Mouse (Mus musculus) granulocyte monocyte progenitor cell, adult 5-6 weeks (primary cell): ENCODE results near the gene Serbp1. TPM values are rescaled to one million over a fixed set of nuclear protein-coding genes. Genes with fewer than 3 reads are reported as not detected.
"Not testable (repeated sequence)": the region's sequence is repeated elsewhere in the genome, so short reads cannot be mapped to it uniquely, and the experiment has no call there.

Experiments used
- ATAC-seq: replicated peaks from 2 replicates; pipeline ENCODE4 v1.8.0; 2016; ENCODE audit warnings: mild to moderate bottlenecking, moderate TSS enrichment, inconsistent platforms; ENCODE audit not compliant: poor library complexity, severe bottlenecking
- total RNA-seq, 2 experiments: library from RNA; stranded (forward) in 1 of 2; stranded (reverse) in 1 of 2; fragments of 200-712, 200-1000 nt in 1 of 2; fragments of >200 nt in 1 of 2; fragmentation: Nextera tagmentation in 1 of 2; gene quantifications; 2 replicates each; pipeline ENCODE4 v1.2.3; 2014 to 2017

Gene Serbp1
- total RNA-seq (2014; fragmentation: Nextera tagmentation): 799 and 903 TPM in 2 replicates
- 2,516 and 2,875 TPM in 2 replicates for total RNA-seq (2017)

DNA sequence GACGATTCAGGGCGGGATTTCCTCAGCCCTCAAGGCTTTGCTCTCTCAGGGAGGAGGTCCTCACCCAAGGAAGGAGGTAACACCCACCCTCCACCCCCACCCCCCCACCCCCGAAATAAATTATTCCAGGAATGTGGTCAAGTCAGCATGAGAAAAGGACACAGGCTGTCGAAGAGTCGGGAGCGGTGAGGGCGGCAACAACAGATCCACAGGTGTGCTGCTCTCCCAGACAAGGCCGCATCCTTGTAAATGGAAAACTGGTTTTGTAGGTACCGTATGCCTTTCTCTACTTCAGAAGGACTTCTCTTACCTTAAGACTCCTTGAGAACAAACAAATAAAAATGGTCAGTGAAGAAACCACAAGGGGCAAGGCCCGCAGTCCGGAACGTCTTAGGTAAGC lies at the start of gene Serbp1:
Gene Serbp1 (plus strand): TSS at position 200 of the 400 bp plus-strand sequence.
- ATAC-seq: no peak

DNA sequence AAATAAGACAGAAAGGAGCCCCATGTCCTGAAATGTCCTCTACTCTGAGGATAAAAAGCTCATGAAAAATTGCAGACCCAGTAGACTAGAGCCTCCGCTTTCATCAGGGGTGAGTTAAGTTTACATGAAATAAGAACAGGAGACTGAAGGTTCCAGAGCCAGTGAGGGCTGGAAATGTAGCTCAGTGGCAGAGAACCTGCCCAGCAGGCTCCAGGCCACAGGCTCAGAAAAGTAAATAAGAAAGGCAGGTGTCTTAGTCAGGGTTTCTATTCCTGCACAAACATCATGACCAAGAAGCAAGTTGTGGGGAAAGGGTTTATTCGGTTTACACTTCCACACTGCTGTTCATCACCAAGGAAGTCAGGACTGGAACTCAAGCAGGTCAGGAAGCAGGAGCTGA lies 44.4 kb upstream of the Serbp1 start:
- ATAC-seq: no peak

- peak; percentile 30; the same call in 1 of the 2 replicates for ATAC-seq
These were observed 43.4 kb upstream of the Serbp1 start for GRCm38 (mm10) chr6:67194606-67195005.

DNA sequence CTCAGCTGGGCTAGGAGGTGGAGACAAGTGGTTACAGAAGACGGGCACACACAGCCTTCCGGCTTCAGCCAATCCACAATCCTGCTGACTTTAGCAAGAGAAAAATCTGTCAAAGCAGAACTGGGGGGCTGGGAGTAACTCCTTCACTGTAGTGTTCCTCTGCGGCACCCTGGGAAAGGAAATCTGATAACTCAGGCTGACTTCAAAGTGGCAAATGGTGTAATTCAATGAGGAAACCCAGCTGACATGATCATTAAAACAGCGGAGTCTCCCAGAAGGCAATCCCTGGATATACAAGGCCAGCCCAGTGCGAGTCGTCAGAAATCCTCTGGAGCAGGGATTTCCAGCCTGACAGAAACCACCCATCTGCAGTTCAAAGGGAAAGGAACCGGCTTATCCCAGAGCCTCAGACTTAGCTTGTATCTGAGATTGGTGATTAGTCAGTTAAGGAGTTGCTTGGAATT lies 42.8 kb upstream of the Serbp1 start:
- ATAC-seq: no peak

DNA sequence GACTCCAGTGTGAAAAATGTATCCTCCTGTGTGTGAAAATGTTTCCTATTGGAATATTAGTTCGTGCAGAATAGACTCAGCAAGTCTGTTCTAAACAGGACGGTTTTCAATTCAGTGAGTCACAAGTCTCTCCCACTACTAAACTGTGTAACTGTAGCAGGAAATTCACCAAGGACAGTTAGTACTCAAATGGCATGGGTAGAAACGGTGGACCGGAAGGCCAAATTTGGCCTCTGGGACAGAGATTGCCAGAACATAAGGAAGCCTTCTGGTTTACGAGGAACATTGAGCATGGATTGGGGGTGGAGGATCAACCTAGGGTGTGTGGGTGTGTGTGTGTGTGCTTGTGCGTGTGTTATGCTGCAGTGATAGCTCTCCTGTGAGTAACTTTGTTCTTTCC lies 41.2 kb upstream of the Serbp1 start:
- ATAC-seq: no peak

DNA sequence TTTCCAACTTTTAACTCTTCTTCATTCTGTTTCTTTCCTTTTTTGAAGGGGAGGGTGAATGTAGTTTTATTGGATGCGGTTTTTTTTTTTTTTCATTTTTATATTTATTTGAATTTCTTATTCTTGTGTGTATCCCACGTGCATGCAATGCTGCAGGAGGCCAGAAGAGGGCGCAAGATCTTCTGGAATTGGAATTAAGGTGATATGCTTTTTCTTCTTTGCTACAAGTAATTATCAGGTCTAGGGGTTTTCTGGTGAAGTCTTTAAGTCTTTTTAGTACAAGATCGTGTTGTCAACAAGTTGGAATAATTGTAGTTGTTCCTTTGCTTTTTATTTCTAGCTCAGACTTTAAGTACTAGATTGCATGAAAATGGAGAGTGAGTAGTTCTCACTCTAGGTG lies 39.9 kb upstream of the Serbp1 start:
- ATAC-seq: peak; percentile 35; the same call in 1 of the 2 replicates

DNA sequence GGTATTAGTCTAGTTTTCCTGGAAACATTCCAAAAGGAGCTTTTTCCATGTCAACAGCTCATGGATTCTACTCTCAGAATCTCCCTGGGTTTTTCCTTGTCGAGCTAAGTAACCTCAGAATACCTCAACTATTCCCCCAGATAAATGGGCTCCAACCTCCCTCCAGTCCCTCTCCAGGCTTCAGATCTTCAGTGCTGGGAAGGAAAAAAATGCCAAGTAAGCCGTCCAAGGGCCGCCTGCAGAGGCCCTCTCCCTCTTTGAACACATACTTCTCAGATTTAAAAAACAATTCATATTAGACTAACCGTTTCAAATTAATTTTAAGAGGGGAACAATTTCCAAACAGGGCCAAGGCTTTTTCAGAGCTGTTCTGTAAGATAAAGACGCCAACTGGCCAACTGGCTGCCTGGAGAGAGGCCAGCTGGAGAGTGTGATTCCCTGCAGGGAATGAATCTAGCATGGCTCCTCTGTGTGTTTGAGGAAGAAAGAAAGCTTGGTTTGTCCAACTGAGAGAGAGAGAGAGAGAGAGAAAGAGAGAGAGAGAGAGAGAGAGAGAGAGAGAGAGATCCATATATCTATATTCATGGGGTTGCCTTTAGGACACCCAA lies 37.2 kb upstream of the Serbp1 start:
- no peak for ATAC-seq

DNA sequence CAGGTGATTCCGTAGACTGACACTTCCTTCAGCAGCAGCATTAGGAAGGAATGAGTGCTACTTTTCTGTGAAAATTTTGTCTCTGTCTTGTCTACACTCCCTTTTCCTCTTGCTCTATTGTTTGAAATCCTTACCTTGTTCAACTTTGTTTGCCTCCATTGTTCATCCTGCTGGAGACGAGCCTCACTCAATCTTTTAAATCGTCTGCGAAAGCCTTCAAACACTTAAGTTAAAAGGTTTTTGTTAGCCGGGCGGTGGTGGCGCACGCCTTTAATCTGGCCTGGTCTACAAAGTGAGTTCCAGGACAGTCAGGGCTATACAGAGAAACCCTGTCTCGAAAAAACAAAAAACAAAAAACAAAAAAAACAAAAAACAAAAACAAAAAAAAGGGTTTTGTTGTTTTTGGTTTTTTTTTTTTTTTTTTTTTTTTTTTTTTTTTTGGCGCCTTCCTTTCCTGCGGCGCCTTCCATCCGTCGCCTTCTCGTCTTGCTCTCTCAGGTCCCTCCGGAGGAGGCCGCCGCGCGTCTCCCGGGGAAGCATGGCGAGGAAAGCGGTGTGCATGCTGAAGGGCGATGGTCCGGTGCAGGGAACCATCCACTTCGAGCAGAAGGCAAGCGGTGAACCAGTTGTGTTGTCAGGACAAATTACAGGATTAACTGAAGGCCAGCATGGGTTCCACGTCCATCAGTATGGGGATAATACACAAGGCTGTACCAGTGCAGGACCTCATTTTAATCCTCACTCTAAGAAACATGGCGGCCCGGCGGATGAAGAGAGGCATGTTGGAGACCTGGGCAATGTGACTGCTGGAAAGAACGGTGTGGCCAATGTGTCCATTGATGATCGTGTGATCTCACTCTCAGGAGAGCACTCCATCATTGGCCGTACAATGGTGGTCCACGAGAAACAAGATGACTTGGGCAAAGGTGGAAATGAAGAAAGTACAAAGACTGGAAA lies 32.6 kb upstream of the Serbp1 start:
- ATAC-seq: no peak

- ATAC-seq: no peak
These were observed 25.6 kb upstream of the Serbp1 start for GRCm38 (mm10) chr6:67212362-67212761.

DNA sequence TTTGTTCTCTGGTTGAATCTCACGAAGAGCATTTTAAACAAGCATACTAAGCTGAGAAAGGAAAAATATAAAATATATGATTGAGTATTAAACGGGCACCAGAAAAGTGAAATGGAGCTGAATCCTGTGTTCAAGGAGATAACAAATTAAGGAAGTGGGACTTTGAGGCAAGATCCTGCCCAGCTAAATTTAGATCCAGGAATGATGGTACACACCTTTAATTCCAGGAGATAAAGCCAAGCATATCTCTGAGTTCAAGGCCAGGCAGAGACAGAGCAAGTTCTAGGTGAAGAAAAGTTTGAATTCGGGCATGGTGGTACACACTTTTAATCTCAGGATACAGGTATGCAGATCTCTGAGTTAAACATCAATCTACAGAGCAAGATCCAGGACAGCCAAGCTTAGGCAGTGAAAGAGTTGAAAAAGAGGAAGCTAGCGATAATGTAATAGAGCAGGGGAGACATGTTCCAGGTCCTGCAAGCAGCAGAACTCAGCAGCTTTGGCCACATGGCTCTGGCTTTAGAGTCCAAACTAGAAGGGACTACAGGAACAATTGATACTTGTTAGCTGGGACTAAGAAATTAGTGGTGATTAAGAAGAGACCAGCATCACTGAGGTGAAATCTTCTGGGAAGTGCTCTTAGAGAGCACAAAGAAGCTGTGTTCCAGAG lies 24.4 kb upstream of the Serbp1 start:
- peak; percentile 70 for ATAC-seq

GRCm38 (mm10) chr6:67217402-67217801 lies 20.6 kb upstream of the Serbp1 start:
- no peak for ATAC-seq

DNA sequence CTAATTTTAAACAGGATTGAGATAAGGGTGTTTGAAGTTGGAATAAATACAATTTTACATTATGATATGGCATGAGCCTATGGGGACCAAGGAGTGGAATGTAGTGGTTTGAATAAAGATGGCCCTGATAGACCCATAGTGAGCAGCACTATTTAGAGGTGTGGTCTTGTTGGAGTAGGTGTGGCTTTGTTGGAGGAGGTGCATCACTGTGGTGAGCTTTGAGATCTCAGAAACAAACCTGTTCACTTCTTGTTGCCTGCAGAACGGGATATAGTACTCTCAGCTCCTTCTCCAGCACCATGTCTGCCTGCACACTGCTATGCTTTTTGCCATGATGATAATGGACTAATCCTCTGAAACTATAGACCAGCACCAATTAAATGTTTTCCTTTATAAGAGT lies 20.1 kb upstream of the Serbp1 start:
- no peak for ATAC-seq

- no peak for ATAC-seq
These were observed 19.4 kb upstream of the Serbp1 start for GRCm38 (mm10) chr6:67218566-67218965.

DNA sequence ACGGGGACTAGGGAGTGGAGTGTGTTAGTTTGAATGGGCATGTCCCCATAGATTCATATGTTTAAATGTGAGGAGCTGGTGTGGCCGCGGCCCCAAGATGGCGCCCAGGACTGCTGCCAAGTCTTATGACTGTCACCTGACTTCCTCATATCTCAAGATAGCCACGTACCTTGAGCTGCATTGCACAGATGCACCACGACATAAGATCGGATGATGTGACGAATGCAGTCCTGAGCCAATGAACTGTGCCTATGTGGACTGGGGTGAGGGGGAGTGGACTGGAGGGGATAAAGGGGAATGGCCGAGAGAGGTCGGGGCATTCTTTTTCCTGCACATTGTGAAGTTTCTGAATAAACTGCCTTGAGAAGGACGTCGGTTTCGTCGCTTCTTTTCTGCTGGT lies 18.0 kb upstream of the Serbp1 start:
- not testable (repeated sequence) for ATAC-seq

GRCm38 (mm10) chr6:67220731-67221130 lies 17.2 kb upstream of the Serbp1 start:
- ATAC-seq: no peak

GRCm38 (mm10) chr6:67223082-67223481 lies 14.9 kb upstream of the Serbp1 start:
- ATAC-seq: no peak

DNA sequence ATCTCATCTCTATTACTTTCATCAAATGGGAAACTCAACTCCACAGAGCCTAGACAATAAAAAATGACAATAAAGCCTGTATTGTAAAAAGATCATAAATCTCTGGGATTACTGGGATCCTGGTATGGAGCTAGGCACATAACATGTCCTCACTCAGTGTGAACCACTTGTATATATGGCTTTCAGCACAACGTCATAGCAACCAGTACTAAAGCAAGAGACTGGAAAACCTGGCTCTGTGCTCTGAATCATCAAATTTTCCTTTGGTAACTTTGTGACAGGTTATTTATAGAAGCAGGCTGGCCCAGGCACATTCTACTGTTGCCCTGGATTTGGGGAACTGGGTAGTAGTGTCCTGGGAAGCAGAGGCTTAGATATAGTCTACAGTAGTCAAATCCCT lies 14.5 kb upstream of the Serbp1 start:
- no peak for ATAC-seq

DNA sequence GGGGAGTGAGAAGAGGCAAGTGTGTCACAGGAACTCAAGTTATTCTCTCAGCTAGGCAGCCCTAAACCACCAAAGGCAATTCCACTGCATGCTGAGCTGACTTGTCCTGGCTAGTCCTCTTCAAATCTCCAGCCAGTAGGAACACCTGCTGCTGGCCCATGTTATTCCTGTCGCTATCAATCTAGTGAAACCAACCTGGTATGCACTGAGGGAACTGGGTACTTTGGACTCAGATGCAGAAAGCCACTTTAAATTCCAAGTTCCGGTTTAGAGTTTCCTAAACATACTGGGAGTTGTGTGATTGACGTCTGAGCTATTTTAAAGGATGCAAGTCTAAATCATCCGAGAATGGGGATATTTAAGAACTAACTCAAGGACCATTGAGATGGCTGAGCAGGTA lies 11.7 kb upstream of the Serbp1 start:
- ATAC-seq: no peak

GRCm38 (mm10) chr6:67228459-67229107 lies 9.4 kb upstream of the Serbp1 start:
- ATAC-seq: peak; percentile 46

DNA sequence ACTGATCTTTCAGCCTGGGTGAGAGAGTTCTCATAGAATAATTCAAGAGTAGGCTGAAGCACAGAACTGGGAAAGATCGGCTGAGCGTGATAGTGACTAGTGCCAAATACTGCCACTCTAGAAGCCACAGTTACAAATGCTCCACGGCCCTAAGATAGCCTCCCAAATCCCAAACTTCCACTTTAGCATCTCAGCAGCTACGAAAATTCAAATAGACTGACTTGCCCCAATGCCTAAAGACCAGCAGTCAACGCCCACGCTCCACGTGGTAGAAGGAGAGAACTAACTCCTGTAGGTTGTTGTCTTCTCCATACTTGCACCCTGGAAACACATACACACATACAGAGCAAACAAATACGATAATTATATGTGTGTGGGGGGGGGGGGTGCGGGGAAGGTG lies 8.5 kb upstream of the Serbp1 start:
- no peak for ATAC-seq
